Mouse (Mus musculus) gastrocnemius, adult 18-20 months (tissue): ENCODE data around the gene Cacnb3. TPM values are rescaled to one million over a fixed set of nuclear protein-coding genes. Genes with fewer than 3 reads are reported as not detected.

ENCODE experiments used
- DNase-seq: peaks from one replicate; pipeline ENCODE4 v3.0.0; 2021; ENCODE audit warnings: low spot score
- total RNA-seq, 2 experiments: library from RNA; stranded (reverse); gene quantifications; 2 replicates each; pipeline ENCODE4 v1.2.3; 2021

Cacnb3 gene
- total RNA-seq, 2 experiments from 2014 or later, result 0.64 to 0.85 TPM

DNA sequence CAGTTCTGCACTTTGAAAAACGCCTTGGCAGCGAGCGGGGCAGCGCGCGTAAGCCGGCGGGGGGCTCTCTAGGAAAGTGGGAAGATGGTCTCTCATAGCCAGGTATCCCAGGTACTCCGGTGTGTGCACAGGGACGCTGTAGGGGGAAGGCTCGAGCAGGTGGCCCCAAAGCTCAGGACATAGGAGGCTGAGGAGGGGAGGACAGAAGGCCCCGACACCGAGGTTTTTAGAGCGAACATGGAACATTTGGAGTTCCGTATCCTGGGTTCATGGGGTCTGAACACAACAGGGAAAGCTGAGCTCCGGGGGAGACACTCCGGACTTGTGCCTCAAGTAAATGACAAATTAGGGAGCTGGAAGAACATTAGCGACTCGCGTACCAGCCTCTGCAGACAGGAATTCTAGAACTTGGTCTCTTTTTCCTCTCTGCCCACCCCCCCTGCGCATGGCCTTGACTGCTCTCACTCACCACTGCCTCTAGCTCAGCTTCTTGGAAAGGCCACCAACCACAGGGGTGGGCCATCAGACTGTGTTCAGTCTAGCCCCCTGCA lies 4.7 kb downstream of the Cacnb3 start:
- no peak for DNase-seq

DNA sequence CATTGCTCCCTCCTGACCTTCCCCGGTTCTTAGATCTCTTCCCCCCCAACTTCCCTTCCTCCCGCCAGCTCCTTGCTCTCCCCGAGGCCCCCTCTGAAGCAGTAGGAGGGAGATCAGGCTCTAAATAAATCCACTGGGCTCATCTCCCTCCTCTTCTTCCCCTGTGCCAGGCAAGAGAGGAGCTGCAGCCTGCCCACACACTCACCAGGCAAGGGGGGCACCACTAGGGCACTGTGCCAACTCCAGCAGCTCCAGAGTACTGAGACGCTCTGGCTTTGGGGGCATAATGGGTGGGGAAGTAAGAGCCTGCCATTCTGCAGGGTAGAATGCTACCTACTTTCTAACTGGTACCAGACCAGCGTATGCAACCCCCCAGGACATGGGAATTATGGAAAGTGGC lies 5.9 kb downstream of the Cacnb3 start:
- DNase-seq, result no peak

DNA sequence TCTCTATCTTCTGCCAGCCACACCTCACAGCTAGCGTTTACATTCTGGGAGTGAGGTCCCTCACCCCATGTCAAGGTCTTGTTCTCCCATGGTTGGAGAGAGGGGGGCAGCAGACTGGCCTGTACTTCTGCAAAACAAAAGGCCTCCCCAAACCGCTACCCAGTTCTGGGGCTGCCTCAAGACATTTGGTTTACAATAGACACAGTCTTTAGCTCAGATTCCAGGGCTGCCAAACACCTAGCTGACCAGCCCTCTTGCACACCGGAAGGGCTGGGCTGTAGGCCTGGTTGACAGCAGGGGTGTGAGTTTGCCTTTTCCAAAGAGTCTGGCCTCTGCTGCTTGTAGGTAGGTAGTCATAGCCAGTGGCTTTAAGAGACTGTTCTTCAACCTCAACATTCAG lies 6.5 kb downstream of the Cacnb3 start:
- no peak for DNase-seq

DNA sequence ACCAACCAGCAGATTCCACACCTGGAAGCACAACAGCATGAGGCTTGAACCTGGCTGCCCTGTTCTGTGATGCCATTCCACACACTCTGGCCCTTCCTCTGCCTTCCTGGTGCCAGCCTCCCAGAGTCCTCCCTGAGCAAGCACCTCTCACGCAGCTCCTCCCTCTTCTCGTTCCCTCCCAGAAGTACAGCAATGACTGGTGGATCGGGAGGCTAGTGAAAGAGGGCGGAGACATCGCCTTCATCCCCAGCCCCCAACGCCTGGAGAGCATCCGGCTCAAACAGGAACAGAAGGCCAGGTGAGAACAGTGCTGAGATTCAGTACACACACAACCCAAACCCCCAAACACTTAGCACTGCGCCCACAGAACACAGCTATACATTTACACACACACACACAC lies 9.5 kb downstream of the Cacnb3 start:
- no peak for DNase-seq

DNA sequence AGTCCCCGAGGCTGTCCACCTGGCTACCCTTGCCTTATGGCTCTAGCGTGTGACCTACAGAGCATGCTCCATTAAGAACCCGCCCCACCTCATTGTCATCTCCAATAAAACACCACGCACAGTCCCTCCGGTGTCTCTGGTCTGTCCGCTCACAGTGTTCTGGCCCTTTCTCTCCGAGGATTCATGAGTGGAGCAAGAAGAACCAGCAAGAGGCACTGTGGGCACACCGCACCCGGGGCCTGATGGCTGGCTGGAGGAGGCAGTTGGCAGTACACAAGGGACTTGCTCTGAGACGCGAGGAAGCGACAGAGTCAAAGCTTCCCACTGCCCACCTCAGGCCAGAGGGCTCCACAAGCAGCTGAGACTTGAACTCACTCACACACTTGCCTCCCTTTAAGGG lies 13.8 kb downstream of the Cacnb3 start:
- no peak for DNase-seq

DNA sequence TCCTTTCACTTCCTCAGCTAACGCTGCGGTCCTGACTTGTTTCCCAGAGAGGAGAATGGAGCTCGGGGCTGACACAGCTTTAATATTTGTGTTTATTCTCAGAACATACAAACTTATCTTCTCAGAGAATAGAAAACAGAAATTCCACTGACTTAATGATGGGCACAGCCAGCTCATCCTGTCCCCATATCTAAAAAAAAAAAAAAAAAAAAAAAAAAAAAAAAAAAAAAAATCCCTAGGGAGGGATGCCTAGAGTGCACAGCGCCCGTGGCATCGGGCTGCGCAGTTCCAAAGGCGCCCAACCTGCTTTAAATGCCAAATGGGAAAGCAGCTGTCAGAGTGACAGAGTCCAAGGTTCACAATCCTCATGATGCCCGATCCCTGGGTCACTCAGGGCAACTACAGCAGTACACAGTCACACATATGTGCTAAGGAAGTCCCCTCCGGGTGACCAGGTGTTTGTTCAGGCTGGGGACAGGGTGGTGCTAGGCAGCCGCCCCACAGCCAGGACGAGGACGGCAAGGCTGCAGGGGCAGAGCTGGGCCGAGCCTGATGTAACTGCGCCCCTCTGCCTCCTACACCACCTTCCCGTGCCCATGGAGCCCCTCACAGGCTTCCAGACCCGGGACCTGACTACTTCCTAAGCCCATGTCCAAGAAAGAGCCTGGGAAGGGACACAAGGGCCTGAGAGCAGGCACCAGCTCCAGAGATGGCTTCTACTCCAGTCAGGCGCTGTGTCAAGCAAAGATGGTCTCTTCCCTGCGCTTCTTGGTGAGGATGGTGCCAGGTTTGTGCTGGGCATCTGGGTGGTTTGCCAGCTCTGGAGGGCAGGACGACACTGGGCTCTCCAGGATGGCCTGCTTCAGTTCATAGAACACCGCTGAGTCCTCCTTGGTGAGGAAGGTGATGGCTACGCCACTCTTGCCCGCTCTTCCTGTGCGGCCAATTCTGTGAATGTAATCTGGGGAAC lies 14.7 kb downstream of the Cacnb3 start:
- no peak for DNase-seq

DNA sequence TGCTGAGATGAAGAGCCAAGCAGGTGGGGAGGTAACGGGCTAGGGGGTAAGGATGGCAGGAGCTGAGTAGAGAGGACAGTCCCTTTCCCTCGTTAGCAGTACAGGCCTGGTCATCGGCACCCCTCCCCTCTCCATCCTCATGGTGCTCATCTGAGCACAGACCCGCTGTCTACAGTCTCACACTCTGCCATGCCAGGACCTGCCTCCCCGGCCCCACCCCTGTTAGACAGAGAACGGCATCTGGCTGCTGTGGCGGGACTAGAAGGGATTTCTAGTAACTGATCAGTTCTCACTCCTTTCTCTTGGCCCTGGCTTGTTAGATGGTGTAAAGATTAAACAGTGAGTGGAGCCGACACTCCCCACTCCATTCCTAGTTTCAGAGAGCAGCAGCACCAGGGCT lies 16.1 kb downstream of the Cacnb3 start:
- DNase-seq, result no peak

DNA sequence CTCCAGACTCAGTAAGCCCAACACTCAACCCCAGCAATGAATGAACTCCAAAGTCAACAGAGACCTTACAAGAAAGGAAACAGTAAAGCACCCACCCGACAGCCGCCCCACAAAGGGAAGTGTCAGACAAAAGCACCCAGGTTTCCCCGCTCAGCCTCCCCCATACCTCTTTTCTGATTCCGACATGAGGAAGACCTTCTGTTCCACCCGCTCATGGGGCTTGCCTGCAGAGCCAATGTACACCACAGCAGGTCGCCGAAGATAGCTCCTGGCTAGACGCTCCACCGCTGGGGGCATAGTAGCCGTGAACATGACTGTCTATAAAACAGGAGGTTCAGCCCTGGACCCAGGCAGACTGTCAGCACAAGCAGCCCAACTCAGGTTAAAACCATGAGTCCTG lies 16.7 kb downstream of the Cacnb3 start:
- DNase-seq, result no peak

DNA sequence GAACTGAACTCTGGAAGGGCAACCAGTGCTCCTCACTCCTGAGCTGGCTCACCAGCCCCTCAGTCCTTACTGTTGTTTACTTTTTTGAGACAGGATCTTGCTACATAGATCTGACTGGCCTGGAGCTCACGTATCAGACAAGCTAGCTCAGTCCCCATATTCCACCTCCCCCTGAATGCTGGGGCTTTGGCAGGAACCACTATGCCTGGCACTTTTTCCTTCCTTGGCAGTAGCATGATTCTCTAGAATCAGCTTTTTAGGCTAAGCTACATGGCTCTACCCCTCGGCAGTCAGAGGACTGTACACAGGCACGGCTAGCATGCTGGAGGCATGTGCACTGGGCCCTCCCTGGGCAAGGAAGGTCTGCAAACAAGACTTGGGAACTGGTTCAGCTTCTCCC lies 17.4 kb downstream of the Cacnb3 start:
- DNase-seq, result no peak

DNA sequence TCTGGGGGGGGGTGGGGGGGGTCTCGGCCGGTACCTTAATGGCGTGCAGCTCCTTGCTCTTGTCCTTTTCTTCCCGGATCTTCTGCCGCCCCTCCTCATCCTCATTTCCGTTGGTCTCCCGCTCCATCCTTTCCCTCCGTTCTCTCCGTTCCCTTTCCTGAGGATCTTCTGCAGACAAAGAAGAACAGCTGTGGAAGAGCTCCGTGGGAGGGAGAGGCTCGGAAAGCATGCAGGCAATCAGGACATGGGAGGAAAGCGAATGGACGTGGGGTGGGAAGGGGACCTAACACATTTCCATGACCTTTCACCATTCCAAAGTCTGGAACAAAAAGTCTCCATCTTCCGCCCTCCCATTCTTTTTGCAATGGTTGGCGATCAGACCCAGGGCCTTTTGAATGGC lies 20.8 kb downstream of the Cacnb3 start:
- DNase-seq, result no peak

DNA sequence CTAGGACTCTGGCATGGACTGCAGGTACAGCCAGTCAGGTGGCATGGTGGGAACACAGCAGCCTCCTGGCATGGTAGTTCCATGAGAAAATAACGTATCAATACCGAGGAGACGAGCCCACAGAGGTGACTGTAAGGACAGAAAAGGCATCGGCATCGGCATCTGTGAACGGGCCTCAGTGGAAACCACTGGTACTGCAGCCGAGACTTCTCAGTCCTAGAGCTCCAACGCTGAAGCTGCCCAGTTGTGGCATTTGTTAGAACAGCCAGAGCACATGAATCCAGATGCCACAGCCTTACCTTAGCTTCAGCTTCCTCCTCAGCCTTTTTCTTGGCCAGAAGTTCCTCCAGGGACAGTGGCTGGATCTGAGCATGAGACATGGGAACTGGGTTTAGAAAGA lies 21.5 kb downstream of the Cacnb3 start:
- no peak for DNase-seq

DNA sequence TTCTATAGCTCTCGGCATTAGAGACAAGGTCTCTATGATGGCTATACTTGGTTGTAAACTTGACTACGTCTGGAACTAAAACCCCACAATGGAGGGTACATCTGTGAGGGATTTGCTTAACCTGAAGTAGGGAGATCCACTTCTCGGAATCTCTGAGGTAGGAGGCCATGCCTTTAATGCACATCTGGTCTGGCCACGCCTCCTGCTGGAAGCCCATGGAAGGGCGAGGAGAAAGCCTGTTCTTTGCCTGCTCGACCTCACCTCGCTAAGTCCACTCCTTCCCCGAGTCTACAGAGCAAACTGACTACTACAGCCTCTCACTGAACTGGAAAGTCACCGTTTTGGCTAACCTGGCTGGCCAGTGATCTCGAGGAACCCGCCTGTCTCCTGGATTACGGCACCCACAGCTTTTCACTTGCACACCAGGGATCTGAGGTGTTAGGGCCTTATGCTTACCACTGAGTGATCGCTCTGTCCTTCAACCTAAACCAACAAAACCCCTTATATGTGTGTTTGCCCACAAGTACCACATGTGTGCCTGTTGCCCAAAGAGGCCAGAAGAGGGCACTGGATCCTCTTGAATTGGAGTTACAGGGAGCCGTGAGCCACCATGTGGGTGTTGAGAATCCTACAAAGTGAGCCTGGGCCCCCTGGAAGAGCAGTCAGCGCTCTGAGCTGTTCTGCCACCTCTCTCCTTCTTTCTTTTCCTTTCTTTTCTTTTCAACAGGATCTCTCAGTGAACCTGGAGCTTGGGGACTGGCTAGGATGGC lies 26.5 kb downstream of the Cacnb3 start:
- no peak for DNase-seq

DNA sequence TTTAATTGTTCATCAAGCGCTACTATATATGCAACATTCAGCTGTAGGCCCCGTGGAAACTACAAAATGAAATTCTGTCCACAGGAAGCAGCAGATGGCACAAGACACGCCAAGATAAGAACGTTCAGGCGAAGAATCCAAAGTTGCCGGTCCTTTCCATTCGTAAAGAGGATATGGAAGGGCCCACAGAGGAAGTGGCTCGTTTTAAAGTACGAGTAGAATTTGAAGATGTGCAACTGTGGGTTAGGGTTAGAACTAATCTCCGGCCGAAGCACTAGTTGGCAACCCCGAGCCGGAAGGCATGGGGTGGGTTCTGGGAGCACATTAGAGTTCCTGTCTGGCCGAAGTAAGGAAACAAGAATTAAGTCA lies 31.5 kb downstream of the Cacnb3 start:
- DNase-seq, result no peak

DNA sequence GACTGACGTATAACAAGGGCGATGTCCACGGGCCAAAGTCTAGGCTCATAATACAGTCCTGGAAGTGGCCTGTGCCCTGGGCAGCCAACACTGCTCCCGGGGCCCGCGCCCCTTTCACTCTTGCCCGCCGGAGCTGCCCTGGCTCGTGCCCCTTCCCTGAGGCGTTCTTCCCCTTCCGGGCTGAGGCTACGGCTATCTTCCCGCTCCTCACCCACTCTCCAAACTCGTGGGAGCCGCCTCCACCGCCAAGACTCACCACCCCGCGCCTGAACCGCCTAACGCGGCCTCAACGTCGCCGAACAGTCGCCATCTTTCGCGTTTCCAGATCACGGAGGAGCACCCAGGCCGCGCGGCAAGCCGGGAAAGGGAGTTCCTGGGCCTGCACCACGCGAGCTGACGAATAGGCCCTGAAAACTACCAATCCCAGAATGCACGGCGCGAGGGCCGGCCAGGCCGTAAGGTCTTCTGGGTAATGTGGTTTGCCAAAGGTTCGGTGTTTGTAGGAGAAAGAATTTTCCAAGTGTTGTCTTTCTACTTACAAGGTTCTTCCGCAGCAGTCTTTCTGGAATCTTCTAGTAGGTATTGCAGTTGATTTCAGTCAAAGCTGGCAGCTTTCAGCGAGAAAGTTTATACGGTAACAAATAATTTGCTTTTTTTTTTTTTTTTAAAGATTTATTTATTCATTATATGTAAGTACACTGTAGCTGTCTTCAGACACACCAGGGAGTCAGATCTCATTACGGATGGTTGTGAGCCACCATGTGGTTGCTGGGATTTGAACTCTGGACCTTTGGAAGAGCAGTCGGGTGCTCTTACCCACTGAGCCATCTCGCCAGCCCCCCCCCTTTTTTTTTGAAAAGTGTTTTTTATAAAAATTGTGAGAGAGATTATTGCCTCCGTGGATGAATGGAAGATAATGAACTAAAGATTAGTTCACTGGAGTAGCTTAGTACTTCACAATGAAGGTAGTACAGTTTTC lies 32.2 kb downstream of the Cacnb3 start, which contains the start of gene Ddx23:
Gene Ddx23, minus strand, starts transcription at position 328 of the 979 bp plus-strand sequence.
- DNase-seq, result peak; percentile 96

DNA sequence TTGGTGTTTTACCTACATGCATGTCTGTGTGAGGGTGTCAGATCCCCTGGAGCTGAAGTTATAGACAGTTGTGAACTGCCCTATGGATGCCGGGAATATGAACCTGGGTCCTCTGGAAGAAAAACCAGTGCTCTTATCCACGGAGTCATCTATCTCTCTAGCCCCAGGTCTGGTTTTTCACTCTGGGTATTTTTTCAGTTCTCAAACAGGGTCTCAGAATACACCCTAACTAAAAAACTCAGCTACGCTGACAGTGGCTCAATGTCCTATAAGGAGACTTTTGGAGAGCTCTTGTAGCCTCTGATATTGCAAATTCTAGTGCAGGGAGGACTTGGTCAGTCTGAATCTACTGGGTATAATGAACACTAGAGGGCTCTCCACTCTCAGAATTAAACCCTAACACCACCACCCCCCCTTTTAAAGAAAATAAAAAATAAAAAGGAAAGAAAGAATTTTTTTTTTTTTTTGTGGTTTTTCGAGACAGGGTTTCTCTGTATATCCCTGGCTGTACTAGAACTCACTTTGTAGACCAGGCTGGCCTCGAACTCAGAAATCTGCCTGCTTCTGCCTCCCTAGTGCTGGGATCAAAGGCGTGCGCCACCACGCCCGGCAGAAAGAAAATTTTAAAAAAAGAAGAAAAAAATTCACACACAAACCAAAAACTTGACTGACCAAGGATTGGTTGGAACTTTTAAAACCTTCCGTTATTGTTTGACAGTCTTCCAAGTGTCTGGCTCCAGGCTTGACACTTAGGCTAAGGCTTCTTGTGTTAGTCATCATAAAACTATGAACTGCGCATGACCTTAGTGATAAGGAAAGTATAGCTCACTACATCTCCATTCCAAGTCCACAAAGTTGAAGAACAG lies 33.6 kb downstream of the Cacnb3 start:
- DNase-seq, result no peak

DNA sequence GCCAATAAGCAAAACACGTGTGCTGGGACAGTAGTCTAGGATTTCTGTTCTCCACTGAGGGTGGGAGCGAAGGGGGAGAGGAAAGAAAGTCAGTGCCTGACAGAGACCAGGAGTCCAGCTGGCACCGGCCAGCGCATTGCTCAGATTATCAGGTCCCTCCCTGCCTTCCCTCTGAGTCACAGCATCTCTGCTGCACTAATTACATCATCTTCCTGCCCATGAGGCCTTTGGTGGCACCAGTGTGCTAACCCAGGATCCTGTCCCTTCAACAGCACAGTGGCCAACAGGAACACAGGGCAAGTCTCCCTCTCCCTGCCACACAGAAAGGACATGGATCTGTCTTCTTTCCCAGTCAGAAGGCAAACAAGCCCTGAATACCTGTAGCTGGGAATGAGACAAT lies 42.0 kb downstream of the Cacnb3 start:
- peak; percentile 18 for DNase-seq

DNA sequence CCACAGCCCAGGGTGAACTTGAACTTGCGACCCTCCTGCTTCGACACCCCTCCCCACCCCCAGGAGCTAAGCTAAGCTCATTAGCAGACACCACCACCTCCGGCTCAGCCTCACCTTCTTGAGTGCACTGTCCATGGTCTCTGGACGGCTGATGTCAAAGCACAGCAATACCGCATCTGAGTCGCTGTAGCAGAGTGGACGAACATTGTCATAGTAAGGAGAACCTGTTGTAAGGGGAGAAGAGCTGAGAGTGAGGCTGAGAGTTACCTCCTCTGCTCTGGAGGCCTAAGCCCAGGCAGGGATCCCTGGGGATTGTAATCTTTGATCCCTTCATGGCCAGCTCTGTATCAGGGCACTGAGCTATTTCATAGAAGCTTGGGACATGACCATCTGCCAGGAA lies 43.1 kb downstream of the Cacnb3 start:
- no peak for DNase-seq

DNA sequence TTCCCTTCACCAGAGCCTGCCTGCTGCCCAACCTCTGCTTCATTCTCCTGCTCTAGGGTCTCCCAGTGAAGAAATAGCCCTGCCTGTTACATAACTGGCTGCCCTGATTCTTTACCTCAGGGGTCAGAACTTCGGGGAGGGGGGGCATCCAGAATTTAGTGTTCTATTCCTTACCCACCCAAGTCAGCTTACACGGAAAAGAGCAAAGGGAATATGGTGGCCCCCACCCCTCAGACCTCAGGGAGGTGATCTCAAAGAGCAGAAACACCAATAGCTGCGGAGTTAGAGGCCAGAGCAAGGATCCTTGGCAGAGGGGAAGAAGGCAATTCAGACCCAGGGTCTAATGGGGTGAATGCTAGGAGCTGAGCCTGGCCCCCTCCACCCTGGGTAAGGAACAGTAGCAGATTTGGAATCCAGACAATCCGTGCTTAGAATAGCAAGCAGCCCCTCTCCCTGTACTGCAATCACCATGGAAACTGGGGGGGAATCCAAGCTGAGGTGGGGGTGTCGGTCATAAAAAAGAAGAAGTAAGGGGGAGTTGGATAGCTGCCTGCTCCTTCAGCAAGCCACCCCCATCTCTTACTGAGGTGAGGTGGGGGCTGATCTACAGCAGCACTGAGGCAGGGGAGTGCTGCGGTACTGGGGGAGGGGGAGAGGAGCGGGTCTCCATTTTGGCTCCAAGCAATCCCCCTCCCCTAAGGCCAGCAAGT lies 43.8 kb downstream of the Cacnb3 start:
- no peak for DNase-seq

DNA sequence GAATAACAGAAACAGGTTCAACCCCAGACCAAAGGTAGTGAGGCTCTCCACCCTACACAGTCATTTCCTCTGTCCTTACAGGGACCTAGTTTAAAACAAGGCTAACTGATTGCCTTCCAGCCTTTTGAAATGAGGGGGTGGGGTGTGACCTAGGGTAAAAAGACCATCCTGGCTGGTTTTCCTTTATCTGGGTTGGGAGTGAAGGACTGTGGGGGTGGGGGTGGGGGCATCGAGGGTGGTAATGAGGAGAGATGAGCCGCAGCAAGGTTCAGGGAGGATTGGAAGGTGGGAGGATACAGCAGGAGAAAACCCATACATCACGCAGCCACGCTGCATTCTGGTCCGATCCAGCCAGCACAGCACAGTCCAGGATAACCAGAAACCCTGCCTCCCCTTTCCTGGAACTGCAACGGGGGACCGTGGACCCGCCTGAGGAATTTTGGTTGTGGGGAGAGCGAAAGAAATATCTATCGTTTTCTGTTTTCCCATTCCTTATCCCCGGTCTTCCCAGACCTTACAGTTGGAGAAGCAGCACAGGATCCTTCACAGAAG lies 44.4 kb downstream of the Cacnb3 start:
- DNase-seq, result no peak
